Mouse (Mus musculus) kidney, adult 9 months (tissue): ENCODE measurements around the gene Eml2.

Experiments used
- DNase-seq: peaks from one replicate; pipeline ENCODE4 v3.0.0; 2022

The Eml2 gene

DNA sequence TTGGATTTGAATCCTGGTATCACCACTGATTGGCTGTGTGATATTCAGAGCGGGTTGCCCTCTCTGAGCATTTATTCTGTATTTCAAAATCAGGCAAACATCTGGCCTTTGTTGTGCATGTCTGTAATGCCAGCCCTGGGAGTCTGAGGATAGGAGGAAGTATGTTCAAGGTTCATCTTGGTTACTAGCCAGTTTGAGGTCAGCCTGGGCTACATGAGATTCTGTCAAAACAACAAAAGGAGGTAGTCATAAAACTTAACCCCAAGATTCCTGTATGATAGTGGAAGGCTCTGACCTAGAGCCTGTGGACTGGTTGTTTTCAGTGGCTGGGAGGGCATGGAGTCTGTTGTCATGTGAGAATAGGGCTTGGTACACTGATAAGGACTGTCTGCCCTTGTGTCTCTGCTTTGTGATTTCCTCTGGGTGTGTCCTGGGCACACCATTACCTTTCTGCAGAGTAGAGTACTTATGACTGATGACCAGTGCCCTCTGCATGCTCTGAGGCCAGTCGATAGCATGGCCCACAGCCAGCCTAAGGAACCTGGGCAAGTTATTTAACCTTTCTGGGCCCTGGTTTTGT, 59.0 kb downstream of the Eml2 start:
- DNase-seq, result no peak

DNA sequence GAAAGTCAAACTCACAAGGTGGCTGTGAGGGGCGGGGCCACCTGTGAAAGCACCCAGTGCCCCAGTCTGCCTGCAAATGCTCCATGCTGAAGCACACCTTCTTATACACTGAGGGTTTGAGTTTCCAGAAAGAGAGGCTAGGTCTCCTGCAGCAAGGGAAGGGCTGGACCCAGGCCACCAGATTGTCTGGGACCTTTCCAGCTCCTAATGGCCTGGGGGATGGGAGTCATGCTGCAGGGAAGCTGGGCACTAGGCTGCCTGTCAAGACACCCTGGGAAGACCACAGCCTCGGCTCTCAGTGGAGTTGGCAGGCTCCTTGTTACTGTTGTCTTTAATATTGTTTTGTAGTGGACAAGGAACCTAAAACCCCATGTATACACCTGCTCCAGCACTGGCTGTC, 60.2 kb downstream of the Eml2 start:
- DNase-seq, result no peak

DNA sequence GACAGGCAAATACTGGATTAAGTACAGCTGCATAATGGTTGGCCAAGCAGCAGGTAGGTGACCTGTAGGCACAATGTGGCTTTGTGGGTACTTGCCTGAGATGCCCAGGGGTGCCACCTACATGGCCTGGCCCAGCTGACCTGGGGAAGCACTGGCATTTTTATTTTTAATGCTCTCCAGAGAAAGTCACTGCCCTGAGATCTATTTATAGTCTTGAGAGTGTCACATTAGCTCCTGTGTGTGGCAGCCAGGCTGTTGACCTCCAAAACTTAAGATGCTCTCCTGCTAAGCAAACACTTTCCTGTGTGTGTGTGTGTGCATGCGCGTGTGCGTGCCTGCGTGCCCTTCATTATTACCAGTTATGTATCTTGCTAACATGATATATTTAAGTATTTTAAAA, 62.1 kb downstream of the Eml2 start:
- no peak for DNase-seq

DNA sequence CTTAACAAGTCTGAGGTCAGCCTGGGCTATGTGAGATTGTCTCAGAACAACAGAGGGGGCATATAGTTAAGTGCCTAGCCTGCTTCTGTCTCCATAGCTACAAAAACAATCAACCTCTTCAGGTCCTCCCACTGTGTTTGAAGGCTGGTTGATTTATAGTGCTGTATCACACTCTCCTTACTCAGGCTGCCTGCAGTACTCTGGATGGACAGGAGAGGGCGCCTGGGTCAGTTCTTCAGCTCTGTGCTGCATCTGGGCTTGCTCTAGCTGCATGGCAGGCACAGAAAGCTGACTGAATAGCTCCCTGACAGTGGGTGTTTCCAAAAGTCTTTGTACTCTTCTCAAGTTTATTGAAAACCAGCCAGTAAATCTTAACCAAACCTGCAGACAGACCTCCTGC, 63.2 kb downstream of the Eml2 start:
- DNase-seq, result peak; percentile 94

DNA sequence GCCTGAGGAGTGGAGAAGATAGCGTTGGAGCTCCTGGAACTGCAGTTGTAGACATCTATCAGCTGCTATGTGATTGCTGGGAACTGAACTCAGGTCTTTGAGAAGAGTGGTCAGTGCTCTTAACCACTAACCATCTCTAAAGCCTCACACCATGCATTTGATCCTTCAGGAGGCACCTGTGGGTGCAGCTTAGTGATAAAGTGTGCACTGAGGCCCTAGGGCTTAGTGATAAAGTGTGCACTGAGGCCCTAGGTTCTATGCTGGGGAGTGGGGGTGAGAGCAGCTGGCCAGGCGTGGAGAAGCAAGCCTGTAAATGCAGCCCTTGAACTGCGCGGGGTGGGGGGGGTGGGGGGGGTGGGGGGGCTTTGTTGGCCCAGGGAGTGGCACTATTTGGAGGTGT, 63.8 kb downstream of the Eml2 start:
- DNase-seq, result no peak

DNA sequence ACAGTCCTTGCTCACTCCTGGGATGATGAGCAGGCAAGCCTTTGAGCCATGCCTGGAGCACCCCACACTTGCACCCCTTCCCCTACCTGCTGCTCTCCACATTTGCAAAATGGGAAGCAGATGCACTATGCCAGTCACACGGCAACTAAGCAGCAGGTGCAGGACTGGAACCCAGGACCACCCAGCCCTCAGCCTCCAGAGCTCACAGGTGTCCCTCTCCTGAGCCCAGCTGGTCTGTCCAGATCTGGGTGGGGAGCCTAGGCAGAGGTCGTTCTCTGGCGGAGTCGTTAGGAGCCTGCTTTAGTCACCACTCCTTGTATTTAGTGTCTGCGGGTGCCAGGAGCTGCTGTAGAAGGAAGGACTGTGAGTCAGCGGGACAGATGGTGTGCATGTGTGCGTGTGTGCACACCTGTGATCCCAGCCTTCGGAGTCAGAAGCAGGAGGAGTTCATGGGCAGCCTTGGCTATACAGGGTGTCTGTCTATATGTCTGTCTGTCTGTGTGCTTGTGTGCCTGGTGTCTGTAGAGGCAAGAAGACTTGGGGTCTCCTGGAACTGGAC, 64.8 kb downstream of the Eml2 start:
- DNase-seq, result no peak

DNA sequence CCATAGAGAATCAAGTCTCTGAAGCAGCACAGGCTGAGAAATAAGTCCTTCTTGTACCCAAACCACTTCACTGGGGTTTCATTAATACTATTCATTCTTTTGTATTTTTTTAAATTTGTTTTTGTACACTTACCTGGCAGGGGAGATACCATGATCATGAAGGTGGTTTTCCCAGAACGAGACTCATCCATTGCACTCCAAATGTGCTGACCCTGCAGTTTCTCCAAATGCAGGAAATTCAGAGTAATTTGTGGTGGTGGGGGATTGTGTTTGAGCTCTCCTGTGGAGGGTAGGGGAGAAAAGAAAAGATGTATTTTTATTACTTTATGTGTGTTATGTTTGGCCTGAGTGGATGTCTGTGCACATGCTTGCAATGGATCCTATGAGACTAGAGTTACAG, 65.8 kb downstream of the Eml2 start:
- no peak for DNase-seq

DNA sequence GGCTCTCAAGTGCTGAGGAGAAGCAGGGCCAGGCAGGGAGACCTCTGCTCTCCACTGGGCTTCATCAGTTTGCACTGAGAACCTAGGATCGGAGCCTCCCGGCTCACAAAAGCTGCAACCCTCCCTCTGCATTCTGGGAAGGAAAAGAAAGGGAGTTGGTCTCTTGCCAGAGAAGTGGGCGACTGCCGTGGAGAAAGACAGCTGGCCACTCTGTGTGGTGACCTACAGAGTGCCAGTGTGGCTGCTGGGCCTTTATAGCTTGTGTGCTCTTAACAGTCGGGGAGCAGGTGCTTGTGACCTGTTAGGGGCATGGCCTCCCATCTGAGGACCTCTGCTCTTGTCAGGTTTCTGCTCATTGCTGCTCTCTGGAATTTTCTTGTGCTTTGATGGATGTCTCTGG, 67.6 kb downstream of the Eml2 start:
- no peak for DNase-seq

DNA sequence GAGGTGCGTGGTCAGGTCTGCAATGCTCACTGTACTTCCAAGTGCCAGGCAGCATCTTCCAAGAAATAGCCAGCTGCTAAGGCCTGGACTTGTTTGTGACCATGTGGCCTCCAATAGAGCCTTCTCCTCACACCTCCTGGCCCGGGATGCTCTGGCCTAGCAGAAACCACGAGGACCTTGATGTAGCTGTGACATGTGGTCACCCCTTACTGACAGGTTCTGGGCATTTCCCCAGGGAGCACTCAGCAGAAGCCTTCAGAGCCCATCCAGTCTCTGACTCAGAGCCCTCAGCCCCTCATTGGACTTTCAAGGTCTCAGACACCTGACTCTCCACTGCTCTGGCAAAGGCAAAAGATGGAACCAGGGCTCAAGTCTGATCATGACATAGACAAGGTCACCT, 68.9 kb downstream of the Eml2 start:
- DNase-seq, result no peak

DNA sequence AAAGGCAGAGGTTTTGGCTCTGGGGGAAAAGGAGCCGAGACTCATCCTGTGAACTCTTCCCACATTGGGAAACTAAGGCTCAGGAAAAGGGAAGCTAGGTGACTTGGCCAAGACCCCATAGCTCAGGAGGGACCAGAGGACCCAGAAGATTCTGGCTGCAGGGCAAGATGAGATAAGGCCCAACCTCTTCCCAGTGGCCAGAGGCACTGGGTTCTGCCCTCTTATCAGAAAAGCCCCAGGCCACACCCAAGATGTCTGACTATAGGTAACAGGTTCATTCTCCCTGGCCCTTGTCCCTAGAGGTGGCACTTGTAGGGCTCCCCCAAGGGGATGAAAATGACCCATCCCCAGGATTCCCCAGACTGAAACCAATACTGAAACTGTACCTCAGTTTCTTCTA, 70.6 kb downstream of the Eml2 start:
- DNase-seq, result no peak

DNA sequence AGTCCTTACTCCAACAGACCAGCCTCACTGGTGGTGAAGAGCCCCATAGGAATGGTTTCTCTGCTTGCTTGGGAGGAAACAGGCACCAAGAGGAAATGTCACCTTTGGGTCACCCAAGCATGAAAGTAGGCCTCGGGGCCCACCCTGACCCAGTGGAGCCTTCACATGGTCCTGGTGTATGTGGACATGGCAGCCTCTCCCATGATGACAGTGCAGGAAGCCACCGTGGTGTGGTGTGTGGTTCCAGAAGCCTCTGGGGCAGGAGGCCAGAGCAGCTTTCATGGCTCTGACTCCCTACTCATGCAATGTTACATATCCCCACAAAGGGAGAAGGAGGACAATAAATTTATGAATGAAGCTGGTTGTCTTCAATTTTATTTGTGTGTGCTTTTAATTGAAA, 71.3 kb downstream of the Eml2 start:
- no peak for DNase-seq

DNA sequence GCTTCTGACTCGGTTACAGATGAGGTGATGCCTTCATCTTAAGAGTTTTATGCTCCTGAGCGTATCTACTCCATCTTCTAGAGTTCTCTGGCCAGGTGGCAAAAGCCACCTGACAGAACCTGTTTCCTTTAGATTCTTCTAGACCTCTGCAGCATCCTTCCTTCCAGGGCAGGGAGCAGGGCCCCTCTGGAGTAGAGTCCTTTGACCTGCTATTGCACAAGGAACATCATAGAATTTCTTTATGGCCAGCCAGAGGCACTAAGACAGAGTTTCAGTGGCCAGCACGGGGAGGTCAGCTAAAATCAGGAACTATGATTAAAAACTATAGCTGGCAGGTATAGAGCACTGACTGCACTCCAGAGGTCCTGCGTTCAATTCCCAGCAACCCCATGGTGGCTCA, 75.9 kb downstream of the Eml2 start:
- DNase-seq, result no peak

DNA sequence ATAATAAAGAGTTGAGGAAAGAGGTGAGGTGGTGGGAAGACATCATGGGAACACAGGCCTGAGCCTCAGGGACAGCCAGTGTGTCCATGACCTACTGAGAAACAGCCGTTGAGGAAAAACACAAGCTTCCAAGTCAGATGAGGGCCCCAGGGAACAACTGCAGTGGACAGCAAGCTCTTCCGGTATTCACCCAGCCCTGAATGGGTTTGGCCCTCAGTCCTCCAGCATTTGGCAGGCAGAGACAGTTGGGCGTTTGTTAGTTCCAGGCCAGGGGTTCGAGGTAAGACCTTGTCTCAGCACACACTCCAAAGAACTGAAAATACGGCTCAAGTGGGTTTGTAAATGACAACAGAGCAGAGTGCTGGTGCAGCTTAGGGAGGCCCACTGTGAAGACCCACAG, 77.2 kb downstream of the Eml2 start:
- DNase-seq, result no peak

DNA sequence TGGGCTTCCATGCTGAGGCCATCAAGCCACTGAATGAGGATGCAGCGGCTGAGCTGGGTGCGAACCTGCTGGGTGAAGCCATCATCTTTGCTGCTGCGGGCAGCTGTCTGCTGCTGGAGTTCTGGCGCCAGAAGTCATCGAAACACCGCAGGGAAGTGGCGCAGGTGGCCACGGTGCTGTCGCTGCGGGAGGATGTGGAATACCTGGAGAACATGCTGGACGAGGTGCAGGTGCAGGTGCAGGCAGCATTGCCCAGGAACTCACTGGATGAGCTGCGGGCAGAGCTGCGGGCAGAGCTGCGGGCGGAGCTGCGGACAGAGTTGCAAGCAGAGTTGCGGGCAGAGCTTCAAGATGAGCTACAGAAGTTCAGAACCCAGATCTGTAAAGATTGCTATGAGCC, 79.2 kb downstream of the Eml2 start:
- no peak for DNase-seq
